Mouse (Mus musculus) cerebellum, adult 8-10 months (tissue): ENCODE results near the gene Naa80.

ENCODE experiments used
- DNase-seq: peaks from one replicate; pipeline ENCODE4 v3.0.0; 2022

Gene Naa80

DNA sequence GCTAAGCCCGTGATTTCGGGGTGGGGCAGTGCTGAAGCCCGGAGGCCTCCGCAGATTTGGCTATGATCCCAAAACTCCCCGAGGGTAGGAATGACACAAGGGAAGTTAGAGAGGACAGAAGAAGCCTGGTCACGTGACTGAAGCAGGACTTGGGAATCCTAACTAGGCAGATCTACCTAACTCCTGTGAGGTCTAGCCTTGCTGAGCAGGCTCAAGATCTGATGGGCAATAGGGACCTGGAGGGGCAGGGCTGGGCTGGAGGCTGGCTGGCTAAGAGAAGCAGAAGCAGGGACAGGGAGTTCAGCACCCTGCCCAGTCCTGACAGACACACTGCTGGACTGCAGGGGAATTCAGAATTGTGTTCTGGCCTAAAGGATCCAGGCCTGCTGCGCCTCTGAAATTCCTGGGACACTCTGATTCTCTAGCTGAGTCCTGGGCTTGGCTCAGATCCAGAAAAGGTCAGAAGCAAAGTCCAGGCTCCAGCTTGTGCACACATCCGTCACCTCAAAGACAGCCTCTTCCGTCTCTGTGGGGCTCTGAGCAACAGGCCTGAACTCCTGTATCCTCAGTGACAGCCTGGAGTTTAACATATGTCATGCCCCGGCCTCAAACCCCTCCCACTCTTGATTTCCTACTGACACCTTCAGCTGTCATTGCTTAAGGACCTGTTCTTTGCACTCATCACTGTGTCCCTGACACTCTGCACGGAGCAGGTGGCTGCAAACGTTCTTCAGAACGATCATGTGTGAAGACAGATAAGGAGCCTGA lies 40.3 kb downstream of the Naa80 start:
- DNase-seq = no peak

DNA sequence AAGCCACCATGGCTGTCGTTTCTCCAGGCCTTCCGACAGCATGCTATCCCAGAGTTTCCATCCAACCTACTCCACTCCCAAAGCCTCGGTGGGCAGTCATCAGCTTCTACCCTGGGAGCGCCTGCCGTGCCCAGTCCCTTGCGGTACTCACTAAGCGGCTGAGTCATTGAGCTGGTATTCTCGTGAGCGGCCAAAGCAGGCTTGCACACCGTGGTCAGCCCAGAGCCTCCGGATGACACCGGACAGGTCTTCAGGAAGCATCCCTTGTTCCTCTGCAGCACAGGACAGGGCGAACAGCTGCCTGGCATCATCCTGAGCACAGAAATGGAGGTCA lies 40.8 kb downstream of the Naa80 start:
- DNase-seq = no peak

DNA sequence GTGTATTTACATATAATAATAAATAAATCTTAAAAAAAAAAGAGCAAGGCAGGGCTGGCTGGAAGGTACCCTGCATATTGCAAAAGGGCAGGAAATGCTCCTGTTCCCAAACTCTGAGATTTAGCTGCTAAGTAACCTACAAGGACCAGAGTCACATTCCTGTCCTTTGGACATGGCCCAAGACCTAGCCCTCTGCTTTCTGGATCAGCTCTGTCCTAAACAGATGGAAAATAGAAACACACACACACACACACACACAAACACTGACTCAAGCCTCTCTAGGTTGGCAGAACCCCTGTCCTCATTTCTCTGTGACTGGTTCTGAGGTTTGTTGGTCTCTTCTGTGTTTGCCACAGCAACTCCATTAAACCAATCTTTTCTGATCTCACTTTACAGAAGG lies 42.3 kb downstream of the Naa80 start:
- no peak for DNase-seq

DNA sequence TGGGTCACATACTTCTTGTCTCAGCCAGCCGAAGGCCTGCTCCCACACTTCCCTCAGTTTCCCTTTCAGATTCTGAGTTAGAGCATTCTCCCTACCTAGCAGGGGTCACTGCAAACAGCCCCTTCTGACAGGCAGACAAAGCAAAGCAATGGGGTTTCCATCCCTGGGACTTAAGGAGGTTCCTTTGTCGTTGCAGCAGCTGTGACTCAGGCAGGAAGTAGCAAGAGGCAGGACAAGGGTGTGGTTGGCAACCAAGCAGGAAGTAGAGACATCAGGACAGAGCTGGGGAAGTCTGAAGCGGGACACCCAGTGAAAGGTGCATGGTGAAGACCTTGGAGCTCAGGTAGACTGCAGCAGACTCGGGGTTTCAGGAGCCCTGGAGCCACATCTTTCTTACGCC lies 45.9 kb downstream of the Naa80 start:
- no peak for DNase-seq

DNA sequence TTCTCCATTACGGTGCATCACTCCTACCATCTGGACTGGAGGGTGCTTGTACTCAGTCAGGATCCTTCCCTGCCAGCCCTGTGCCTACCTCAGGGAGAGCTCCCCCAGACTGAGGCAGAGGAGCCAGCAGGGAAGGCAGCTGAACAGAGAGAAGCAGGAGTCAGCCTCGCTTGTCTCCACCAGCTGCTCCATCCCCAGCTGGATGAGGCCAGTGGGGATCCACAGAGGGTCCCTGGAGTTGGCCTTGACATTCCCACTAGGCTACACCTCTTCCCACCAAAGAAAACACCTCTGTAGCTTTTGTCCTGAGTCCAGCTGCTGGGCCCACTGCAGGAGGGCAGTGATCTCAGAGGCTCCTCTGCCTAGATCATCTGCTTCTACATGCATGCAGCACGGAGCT lies 46.3 kb downstream of the Naa80 start:
- DNase-seq = no peak

DNA sequence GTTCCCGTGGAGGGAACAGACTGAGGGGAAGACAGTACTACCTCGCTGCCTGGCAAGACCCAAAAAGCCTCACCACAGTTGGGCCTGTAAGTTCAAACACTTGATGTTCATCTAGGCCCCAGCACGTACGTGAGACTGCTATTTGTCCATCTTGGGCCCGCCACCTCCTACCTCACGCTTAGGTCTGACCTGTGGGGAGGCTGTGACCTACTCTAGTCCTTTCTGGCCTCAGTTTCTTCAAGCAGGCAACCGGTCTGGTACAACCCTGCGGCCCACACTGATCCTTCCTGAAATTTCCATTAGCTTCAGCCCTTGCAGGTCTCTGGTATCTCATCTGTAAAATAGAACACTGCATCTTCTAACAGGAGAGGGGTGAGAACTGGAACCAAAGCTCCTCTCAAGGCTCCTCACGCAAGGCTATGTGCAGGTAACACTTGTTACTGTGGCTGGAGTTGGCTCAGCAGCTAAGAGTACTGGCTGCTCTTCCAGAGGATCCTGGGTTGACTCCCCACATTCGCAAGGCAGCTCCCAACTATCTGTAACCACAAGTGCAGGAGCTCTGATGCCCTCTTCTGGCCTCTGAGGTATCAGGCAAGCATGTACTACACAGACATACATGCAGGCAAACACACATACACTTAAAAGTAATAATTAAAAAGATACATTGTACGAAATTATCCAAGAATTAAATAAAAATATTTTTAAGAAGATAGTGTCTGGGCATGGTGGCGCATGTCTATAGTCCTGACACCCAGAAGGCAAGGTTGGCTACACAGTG lies 46.9 kb downstream of the Naa80 start:
- DNase-seq = no peak

DNA sequence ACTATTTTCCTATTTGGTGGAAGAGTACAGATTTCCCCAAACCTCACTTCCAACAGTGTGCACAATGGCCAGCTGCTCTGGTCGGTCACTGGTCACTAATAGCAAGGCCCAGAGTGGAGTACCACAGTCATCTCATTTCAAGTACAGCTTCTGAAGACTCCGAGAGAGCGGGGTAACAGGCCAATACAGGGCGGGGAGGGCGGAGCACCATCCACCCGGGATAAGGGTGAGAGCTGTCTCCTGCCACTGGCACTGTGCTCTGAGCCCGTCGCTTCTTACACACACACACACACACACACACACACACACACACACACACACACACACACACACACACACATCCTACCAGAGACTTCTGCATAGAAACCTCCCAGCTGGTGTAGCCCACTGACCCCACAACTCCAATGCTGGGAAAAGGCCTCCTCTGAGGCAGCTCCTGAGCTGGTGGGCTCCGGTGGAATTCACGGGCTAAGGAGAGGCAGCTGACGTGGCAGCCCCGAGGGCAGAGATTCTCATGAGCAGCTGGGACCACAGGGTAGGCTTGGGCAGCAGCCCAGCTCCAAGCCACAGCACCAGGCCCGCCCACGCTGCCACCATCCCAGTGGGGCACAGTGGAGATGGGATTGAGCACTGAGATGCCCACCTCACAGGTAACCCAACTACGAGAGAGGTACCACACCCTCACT lies 47.6 kb downstream of the Naa80 start:
- DNase-seq = no peak

DNA sequence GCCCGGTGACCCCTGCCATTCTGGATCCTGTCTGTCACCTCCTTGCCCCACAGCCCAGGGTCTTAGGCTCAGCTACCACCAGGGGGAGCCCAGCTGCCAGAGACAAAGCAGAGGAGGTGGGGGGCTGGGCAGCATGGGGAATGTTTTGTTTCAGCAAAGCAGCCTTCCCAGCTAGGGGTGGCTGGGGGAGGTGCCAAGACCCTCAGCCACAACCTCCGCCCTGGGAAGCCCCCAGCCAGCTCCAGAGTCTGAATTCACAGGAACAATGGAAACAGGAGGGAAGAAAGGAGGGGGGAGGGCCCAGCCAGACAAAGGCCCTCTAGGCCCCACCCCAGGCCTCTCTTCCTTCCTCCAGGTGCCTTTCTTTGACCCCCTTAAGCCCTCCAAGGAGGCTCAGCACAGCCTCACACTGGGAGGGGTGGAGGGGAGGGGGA lies 48.2 kb downstream of the Naa80 start:
- peak; percentile 74 for DNase-seq

DNA sequence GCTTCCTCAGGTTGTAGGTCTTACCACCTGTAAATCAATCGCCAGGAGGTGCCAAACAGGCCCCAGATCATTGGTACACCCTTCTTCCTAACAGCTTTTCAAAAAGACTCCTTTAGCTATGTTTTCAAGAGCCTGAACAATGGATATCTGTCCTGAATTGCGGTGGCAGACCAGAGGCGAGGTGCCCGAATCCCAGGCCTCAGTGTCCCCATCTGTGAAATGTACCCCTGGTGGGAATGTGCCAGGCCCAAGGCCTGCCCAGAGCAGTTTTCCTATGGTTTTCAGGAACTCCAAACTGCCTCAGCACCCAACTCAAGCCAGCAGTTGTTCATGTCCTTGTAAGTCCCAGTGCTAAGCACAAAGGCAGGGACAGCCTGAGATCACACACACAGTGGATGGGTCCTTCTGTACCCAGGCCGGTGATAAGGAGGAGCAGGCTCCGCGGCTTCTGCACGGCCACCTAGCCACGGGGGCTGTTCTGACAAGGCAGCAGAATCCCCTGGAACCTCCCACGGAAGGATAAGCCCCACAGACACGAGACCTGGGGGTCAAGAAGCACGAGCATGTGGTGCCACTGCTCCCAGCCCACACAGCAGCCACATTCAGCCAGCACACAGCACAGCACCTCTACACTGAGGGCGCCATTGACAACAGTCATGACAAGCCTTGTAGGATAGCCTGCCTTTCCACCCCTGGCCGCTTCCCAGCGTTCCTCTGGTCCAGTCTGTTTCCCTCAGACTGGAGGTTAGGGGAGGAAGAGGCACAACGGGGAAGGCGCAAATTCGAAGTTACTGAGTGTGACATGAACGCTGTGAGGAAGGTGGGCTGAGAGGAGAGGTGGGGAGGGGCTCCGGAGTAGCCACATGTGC lies 48.9 kb downstream of the Naa80 start:
- DNase-seq = no peak

DNA sequence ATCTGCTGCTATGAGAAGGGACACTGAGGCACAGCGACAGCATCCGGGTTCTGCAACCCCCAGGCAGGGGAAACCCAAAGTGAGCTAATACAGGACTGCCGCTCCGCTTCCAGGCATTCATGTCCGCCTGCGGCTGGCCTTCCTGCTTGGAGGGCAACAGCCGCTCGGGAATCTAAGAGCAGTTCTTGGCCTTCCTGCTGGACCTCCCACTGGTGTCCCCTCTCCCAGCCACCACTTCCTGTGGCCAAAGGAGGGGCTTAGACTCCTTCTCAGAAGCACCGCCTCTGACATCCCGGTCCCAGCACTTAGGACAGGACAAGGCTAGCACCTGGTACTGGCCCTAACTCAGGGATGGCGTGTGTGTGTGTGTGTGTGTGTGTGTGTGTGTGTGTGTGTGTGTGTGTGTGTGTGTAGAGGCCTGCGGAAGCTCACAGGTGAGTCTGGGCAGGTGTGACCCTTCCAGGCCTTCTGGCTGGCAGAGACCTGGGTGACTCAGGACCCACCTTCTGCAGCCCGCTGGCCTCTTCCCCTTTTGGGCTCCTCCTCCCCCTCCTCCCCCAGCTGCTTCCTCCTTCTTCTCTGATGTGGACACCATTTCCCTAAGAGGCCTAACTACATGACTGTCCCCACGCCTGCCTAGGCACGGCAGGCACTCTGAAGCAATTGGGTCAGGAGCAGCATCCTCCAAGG lies 50.2 kb downstream of the Naa80 start:
- no peak for DNase-seq

DNA sequence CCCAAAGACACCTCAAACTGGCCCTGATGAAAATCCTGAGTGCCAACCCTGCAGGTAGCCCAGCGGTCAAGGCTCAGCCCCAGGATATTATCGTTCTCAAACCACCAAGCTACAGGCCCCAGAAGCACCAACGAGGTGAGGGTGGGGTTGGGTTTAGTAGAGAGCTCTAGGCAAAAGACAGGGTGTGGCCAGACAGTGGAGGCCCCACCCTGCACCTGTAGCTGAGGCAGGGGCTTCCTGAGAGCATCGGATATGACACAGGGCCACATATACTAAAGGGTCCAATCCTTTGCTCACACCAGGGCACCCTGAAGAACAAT lies 50.7 kb downstream of the Naa80 start:
- no peak for DNase-seq

DNA sequence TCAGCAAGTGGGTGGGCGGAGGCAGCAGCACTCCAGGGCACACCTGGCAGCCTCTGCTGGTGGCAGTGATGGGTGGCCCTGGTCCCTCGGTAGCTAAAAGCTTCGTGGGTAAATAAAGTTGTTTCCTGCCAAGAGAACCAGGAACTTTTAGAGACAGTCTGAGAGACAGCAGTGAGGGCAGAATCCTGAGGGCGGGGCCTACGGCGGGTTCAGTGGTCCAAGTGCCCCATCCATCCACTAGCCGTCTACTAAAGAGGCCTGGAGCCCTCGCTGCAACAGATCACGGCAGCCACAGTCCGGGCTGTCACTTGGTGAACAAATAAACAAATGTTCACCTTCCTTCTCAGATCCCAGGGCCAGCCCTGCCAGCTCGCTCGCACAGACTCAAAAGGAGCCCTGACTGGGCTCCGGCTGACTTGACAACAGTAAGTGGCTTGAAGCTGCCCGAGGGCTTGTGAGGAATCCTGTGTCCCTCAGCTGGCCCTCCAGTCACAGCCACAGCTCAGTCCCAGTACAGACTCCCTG lies 51.3 kb downstream of the Naa80 start:
- DNase-seq = no peak

DNA sequence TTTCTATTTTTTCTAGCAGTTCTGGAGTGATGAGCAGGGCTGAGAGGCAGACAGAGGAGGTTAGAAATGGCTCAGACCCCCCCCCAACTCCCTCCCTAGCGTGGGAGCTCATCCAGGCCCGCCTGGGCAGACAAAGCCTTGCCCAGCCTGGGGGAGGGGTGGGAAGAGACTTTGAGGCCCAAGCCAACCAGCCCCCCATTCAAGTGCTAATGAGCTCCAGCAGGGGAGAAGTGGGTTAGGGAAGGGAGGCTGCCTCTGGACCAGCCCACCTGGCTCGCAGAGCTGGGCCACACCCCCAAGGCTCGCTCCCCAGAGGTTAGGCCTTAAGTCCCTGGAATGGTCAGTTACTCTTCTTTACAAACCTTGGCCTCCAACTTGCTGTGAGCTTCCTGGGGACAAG lies 51.9 kb downstream of the Naa80 start:
- no peak for DNase-seq

DNA sequence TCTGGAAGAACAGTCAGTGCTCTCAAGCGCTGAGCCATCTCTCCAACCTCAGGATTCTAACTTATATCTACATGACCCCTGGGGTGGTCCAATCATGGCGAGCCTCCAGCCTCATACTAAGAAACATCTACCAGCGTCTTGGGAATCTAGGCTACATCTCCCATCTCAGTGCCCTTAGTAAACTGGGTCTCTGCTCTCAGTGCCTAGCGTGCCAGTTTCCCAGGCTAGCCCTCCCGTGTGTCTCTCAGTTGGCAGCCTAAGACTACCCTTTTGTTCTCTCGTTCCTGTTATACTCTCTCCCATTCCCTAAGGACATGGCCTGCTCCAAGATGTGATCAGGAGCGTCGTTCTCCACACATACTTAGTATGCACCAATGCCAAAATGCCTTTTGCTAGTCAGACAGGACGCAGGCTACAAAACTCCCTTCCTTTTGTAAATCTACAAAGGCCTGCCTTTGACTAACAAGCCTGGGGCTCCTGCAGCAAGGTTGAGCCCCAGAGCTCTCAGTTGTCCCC lies 52.7 kb downstream of the Naa80 start:
- no peak for DNase-seq

DNA sequence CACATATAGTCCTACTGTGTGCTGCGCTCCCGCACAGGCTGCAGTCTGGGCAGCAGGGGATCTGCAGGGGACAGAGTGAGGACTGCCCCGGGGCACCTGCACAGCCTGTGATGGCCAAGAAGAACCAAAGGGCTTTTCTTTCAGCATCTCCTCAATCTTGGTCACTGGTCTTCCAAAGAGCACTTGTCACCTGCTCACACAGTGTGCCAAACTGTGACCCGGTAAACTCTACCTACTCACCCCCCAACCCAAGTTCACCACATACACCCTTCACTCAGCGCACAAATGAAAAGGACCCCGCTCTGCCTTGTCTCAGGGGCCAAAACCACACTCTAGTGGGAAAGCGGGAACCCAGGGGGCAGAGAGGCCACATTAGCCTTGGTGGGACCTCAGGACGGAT lies 53.2 kb downstream of the Naa80 start:
- DNase-seq = no peak

DNA sequence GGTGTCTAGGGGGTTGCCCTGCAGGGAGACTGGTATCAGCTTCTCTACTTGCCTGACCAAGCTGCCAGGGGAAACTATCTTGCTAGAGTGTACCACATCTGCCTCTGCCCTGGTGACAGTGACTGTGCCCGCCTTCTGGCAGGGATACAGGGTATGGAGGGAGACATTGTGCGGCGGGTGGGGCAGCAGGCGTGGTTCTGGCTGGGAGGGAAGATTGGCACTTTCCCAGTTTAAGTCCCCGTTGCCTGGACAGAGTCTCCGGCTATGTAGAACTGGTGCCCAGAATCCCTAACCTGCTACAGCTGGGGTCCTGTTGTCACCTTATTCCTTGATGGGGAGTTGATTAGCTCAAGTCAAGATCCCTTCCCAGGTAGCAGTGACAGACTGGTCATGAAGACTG lies 53.8 kb downstream of the Naa80 start:
- no peak for DNase-seq

DNA sequence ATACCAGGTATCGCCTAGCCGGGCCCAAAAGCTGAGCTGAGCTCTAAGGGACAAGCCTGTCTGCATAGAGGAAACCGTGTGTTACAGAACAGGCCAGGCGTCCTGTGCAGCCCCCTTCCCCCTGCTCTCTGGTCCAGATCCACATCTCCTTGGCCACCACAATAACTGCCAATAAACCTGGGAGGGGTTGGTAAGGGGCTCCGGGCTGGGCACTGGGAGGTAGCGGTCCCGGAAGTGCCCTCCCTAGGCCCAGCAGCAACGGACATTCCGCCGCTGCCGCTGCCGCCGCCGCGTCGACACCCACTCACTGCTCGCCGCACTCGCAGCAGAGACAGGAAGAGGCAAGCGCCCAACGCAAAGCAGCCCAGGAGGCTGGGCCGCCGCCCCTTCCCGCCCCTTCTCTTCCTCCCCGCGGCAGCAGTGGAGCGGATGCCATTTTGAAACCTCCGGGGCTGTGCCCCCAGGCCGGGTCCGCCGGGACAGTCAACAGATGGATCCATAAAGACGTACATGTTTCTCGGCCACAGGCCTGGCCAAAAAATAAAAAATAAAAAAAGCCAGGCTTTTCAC lies 54.5 kb downstream of the Naa80 start:
- DNase-seq = no peak
